Mouse (Mus musculus) ES-Bruce4 (cell line): ENCODE measurements at regions not wholly inside any gene's neighbourhood (a gene's known extent, or its start where the extent isn't known, plus 50 kb on each side); places are given as distances from the start of the nearest gene placed in this dataset.

Experiments
- CTCF ChIP-seq: IDR thresholded peaks from one replicate; pipeline ENCODE4 v1.8.1; 2011; ENCODE audit warnings: low read depth, low read length
- POLR2A ChIP-seq: IDR thresholded peaks from one replicate; pipeline ENCODE4 v1.8.1; 2011; ENCODE audit warnings: low read length; ENCODE audit not compliant: insufficient read depth

DNA sequence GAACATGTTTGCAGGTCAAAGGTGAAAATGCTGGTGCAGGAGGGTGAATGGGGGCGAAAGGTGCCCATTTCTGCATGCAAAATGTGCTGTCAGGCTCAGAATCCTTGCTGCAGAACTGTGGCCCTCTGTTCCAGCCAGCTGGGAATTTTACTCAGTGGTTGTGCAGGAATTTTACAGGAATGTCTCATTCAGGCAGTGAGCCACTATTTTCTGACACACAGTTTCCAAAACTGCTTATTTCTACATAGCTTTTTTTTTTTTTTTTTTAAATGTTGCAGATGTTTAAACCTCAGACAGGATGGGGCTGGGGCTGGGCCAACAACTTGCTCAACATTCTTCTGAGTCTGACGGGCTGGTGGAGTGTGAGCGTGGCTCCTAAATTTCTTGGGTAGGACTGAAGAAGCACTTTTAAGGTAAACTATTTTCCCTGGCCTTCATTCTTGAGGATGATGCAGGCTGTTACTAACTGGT, 58.4 kb downstream of the Zfp281 start:
- TF ChIP-seq POLR2A (no peak), CTCF (no peak)
